Mouse (Mus musculus) ES-Bruce4 (cell line): ENCODE results near the gene Pappa.

ENCODE experiments used
- CTCF ChIP-seq: IDR thresholded peaks from one replicate; pipeline ENCODE4 v1.8.1; 2011; ENCODE audit warnings: low read depth, low read length
- EP300 ChIP-seq: IDR thresholded peaks from 2 replicates; pipeline ENCODE4 v1.6.1; 2011; ENCODE audit warnings: low read depth, low read length; ENCODE audit not compliant: insufficient read depth
- POLR2A ChIP-seq: IDR thresholded peaks from one replicate; pipeline ENCODE4 v1.8.1; 2011; ENCODE audit warnings: low read length; ENCODE audit not compliant: insufficient read depth

- TF ChIP-seq CTCF (no peak), EP300 (no peak), POLR2A (no peak)
Measured at GRCm38 (mm10) chr4:65289247-65289646, 165.3 kb downstream of the Pappa start.
